Mouse (Mus musculus): Measurements from ENCODE around the gene Itpr1. TPM values are rescaled to one million over a fixed set of nuclear protein-coding genes. Genes with fewer than 3 reads are reported as not detected.

Gene Itpr1
- polyA plus RNA-seq, 2 experiments: 10.7 to 17.1 TPM

GRCm38 (mm10) chr6:108222435-108222834, 9.5 kb downstream of the Itpr1 start:
- H3K36me3 ChIP-seq (ENCODE audit: control insufficient read depth, insufficient read depth, low read length): no peaks in the 10 kb centered on the region
- DNase-seq (ENCODE audit: low spot score) (no peak), ATAC-seq (ENCODE audit: low FRiP score, low read depth) (no peak)
- H3K9ac ChIP-seq (ENCODE audit: low read depth, low read length, severe bottlenecking): no peak overlapping the region
- TF ChIP-seq POLR2A (IDR thresholded peaks at IDR 0.05; ENCODE audit: borderline replicate concordance, extremely low read depth, insufficient read depth, insufficient read length): no peak
- 67% methylated on average over 5 of the region's 5 CpGs for WGBS
- no peak overlapping the region for H3K27ac ChIP-seq (replicated peaks; ENCODE audit: low read depth, low read length)
- H3K4me2 ChIP-seq (replicated peaks; ENCODE audit: low read depth, low read length, severe bottlenecking): no peak overlapping the region
- H3K4me1 ChIP-seq (ENCODE audit: control insufficient read depth, insufficient read depth, low read length): no peaks in the 10 kb centered on the region
- no peaks in the 10 kb centered on the region for H3K27me3 ChIP-seq (ENCODE audit: control insufficient read depth, insufficient read depth, low read length)
- H3K4me3 ChIP-seq (replicated peaks; ENCODE audit: low read length): no peak overlapping the region
- H3K9me3 ChIP-seq (ENCODE audit: control insufficient read depth, low read length): no peaks in the 10 kb centered on the region

- H3K27me3 ChIP-seq (ENCODE audit: control insufficient read depth, insufficient read depth, low read length): no peaks in the 10 kb centered on the region
- H3K4me2 ChIP-seq (replicated peaks; ENCODE audit: low read depth, low read length, severe bottlenecking): no peak overlapping the region
- H3K9me3 ChIP-seq (ENCODE audit: control insufficient read depth, low read length): no peaks in the 10 kb centered on the region
- H3K36me3 ChIP-seq (ENCODE audit: control insufficient read depth, insufficient read depth, low read length): no peaks in the 10 kb centered on the region
- TF ChIP-seq POLR2A (IDR thresholded peaks at IDR 0.05; ENCODE audit: borderline replicate concordance, extremely low read depth, insufficient read depth, insufficient read length): no peak
- no peaks in the 10 kb centered on the region for H3K4me1 ChIP-seq (ENCODE audit: control insufficient read depth, insufficient read depth, low read length)
- H3K4me3 ChIP-seq (replicated peaks; ENCODE audit: low read length): no peak overlapping the region
- no peak overlapping the region for H3K27ac ChIP-seq (replicated peaks; ENCODE audit: low read depth, low read length)
- ATAC-seq (ENCODE audit: low FRiP score, low read depth) (no peak), DNase-seq (ENCODE audit: low spot score) (no peak)
- 92% methylated on average over 5 of the region's 5 CpGs for WGBS
- H3K9ac ChIP-seq (ENCODE audit: low read depth, low read length, severe bottlenecking): no peak overlapping the region
Observed at GRCm38 (mm10) chr6:108222875-108223274, 10.0 kb downstream of the Itpr1 start.

- Histone ChIP-seq H3K27ac (replicated peaks; ENCODE audit: low read depth, low read length) (no peak overlapping the region), H3K4me3 (replicated peaks; ENCODE audit: low read length) (no peak overlapping the region), H3K36me3 (ENCODE audit: control insufficient read depth, insufficient read depth, low read length) (no peaks in the 10 kb centered on the region), H3K9me3 (ENCODE audit: control insufficient read depth, low read length) (no peaks in the 10 kb centered on the region), H3K4me2 (replicated peaks; ENCODE audit: low read depth, low read length, severe bottlenecking) (no peak overlapping the region), H3K9ac (ENCODE audit: low read depth, low read length, severe bottlenecking) (no peak overlapping the region), H3K4me1 (ENCODE audit: control insufficient read depth, insufficient read depth, low read length) (no peaks in the 10 kb centered on the region), H3K27me3 (ENCODE audit: control insufficient read depth, insufficient read depth, low read length) (no peaks in the 10 kb centered on the region)
- DNase-seq (ENCODE audit: low spot score): no peak
- TF ChIP-seq POLR2A (IDR thresholded peaks at IDR 0.05; ENCODE audit: borderline replicate concordance, extremely low read depth, insufficient read depth, insufficient read length): no peak
- no peak for ATAC-seq (ENCODE audit: low FRiP score, low read depth)
- WGBS: 94% methylated on average over 4 of the region's 4 CpGs
Observed at GRCm38 (mm10) chr6:108224361-108224760, 11.5 kb downstream of the Itpr1 start.

- no peaks in the 10 kb centered on the region for H3K36me3 ChIP-seq (ENCODE audit: control insufficient read depth, insufficient read depth, low read length)
- no peaks in the 10 kb centered on the region for H3K27me3 ChIP-seq (ENCODE audit: control insufficient read depth, insufficient read depth, low read length)
- no peaks in the 10 kb centered on the region for H3K9me3 ChIP-seq (ENCODE audit: control insufficient read depth, low read length)
- no peaks in the 10 kb centered on the region for H3K4me1 ChIP-seq (ENCODE audit: control insufficient read depth, insufficient read depth, low read length)
- 92% methylated on average over 2 of the region's 2 CpGs for WGBS
- no peak overlapping the region for H3K27ac ChIP-seq (replicated peaks; ENCODE audit: low read depth, low read length)
- H3K9ac ChIP-seq (ENCODE audit: low read depth, low read length, severe bottlenecking): no peak overlapping the region
- no peak for DNase-seq (ENCODE audit: low spot score)
- H3K4me3 ChIP-seq (replicated peaks; ENCODE audit: low read length): no peak overlapping the region
- ATAC-seq (ENCODE audit: low FRiP score, low read depth): no peak
- H3K4me2 ChIP-seq (replicated peaks; ENCODE audit: low read depth, low read length, severe bottlenecking): no peak overlapping the region
- no peak for TF ChIP-seq POLR2A (IDR thresholded peaks at IDR 0.05; ENCODE audit: borderline replicate concordance, extremely low read depth, insufficient read depth, insufficient read length)
Observed at GRCm38 (mm10) chr6:108225027-108225426, 12.1 kb downstream of the Itpr1 start.

- Histone ChIP-seq H3K4me1 (ENCODE audit: control insufficient read depth, insufficient read depth, low read length) (no peaks in the 10 kb centered on the region), H3K27me3 (ENCODE audit: control insufficient read depth, insufficient read depth, low read length) (no peaks in the 10 kb centered on the region), H3K36me3 (ENCODE audit: control insufficient read depth, insufficient read depth, low read length) (no peaks in the 10 kb centered on the region), H3K4me2 (replicated peaks; ENCODE audit: low read depth, low read length, severe bottlenecking) (no peak overlapping the region), H3K9me3 (ENCODE audit: control insufficient read depth, low read length) (no peaks in the 10 kb centered on the region), H3K4me3 (replicated peaks; ENCODE audit: low read length) (no peak overlapping the region), H3K27ac (replicated peaks; ENCODE audit: low read depth, low read length) (no peak overlapping the region), H3K9ac (ENCODE audit: low read depth, low read length, severe bottlenecking) (no peak overlapping the region)
- DNase-seq (ENCODE audit: low spot score): no peak
- WGBS: 35% methylated on average over 7 of the region's 7 CpGs
- no peak for TF ChIP-seq POLR2A (IDR thresholded peaks at IDR 0.05; ENCODE audit: borderline replicate concordance, extremely low read depth, insufficient read depth, insufficient read length)
- ATAC-seq (ENCODE audit: low FRiP score, low read depth): no peak
Observed at GRCm38 (mm10) chr6:108226230-108226629, 13.3 kb downstream of the Itpr1 start.

DNA sequence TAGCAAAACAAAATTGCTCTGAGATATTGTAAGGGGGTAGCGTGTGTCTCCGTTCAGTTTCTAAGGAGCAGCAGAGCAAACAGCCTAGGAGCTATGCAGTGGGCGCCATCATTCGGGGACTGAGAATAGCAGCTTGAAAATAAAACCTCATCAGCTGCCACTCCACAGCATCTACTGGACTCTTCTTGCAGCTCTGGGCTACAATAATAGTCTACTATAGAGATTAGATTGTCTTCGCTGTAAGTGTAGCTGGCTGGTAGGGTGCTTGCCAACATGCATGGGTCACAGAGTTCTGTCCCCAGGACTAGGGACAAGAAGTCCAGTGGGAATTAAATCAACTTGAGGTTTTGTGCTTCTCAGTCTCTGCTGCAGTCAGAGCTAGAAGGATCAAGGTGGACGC, 14.6 kb downstream of the Itpr1 start:
- Histone ChIP-seq H3K9ac (ENCODE audit: low read depth, low read length, severe bottlenecking) (no peak overlapping the region), H3K27me3 (ENCODE audit: control insufficient read depth, insufficient read depth, low read length) (no peaks in the 10 kb centered on the region), H3K27ac (replicated peaks; ENCODE audit: low read depth, low read length) (no peak overlapping the region), H3K4me1 (ENCODE audit: control insufficient read depth, insufficient read depth, low read length) (no peaks in the 10 kb centered on the region), H3K4me3 (replicated peaks; ENCODE audit: low read length) (no peak overlapping the region), H3K36me3 (ENCODE audit: control insufficient read depth, insufficient read depth, low read length) (no peaks in the 10 kb centered on the region), H3K9me3 (ENCODE audit: control insufficient read depth, low read length) (no peaks in the 10 kb centered on the region), H3K4me2 (replicated peaks; ENCODE audit: low read depth, low read length, severe bottlenecking) (no peak overlapping the region)
- ATAC-seq (ENCODE audit: low FRiP score, low read depth): no peak
- WGBS: 92% methylated on average over 6 of the region's 6 CpGs
- no peak for DNase-seq (ENCODE audit: low spot score)
- TF ChIP-seq POLR2A (IDR thresholded peaks at IDR 0.05; ENCODE audit: borderline replicate concordance, extremely low read depth, insufficient read depth, insufficient read length): no peak
